Mouse (Mus musculus) embryonic facial prominence, embryonic 15.5 days (tissue): ENCODE measurements at regions not wholly inside any gene's neighbourhood (a gene's known extent, or its start where the extent isn't known, plus 50 kb on each side); places are given as distances from the start of the nearest gene placed in this dataset.

Experiments used
- ATAC-seq: fragments of 200-750 bp; cut with Nextera tagmentation; 2 replicates; pipeline ENCODE4 v1.8.0; 2017; ENCODE audit warnings: low read depth, moderate TSS enrichment; ENCODE audit not compliant: insufficient number of reproducible peaks, low FRiP score, low TSS enrichment
- H3K27ac ChIP-seq: fragments of 300-500 bp; sonication (generic); replicated peaks from 2 replicates; pipeline ENCODE4 v1.5.1; 2015; ENCODE audit warnings: mild to moderate bottlenecking, inconsistent platforms
- H3K27me3 ChIP-seq: fragments of 300-500 bp; sonication (generic); 2 replicates; pipeline ENCODE4 v1.6.1; 2015; ENCODE audit warnings: inconsistent platforms
- H3K36me3 ChIP-seq: fragments of 300-500 bp; sonication (generic); 2 replicates; pipeline ENCODE4 v1.6.1; 2015; ENCODE audit warnings: mild to moderate bottlenecking, inconsistent platforms
- H3K4me1 ChIP-seq: fragments of 300-500 bp; sonication (generic); 2 replicates; pipeline ENCODE4 v1.6.1; 2015; ENCODE audit warnings: inconsistent platforms
- H3K4me2 ChIP-seq: fragments of 300-500 bp; sonication (generic); replicated peaks from 2 replicates; pipeline ENCODE4 v1.6.1; 2015; ENCODE audit warnings: mild to moderate bottlenecking, inconsistent platforms
- H3K4me3 ChIP-seq: fragments of 300-500 bp; sonication (generic); replicated peaks from 2 replicates; pipeline ENCODE4 v1.5.1; 2015; ENCODE audit warnings: mild to moderate bottlenecking, inconsistent platforms
- H3K9ac ChIP-seq: fragments of 300-500 bp; sonication (generic); 2 replicates; pipeline ENCODE4 v1.6.1; 2015; ENCODE audit warnings: inconsistent platforms
- H3K9me3 ChIP-seq: fragments of 300-500 bp; sonication (generic); replicated peaks from 2 replicates; pipeline ENCODE4 v1.6.1; 2016; ENCODE audit warnings: inconsistent platforms
- WGBS: fragments of 180-500 bp; shearing (Covaris S2); methylation state at CpG from one replicate; pipeline ENCODE4 v1.1.7; 2015; 5-methylcytosine and 5-hydroxymethylcytosine counted together

GRCm38 (mm10) chr12:69002106-69002505, 156.9 kb downstream of the Rps29 start:
- no peaks in the 10 kb centered on the region for H3K4me1 ChIP-seq
- H3K4me2 ChIP-seq, result no peak overlapping the region
- ATAC-seq, result no peak
- WGBS, result 78% methylated on average over 5 of the region's 5 CpGs
- no peaks in the 10 kb centered on the region for H3K9me3 ChIP-seq
- no peak overlapping the region for H3K4me3 ChIP-seq
- H3K27ac ChIP-seq, result no peak overlapping the region
- no peaks in the 10 kb centered on the region for H3K36me3 ChIP-seq
- no peaks in the 10 kb centered on the region for H3K27me3 ChIP-seq
- no peak overlapping the region for H3K9ac ChIP-seq

- Histone ChIP-seq H3K9me3 (no peaks in the 10 kb centered on the region), H3K27me3 (no peaks in the 10 kb centered on the region), H3K4me3 (no peak overlapping the region), H3K9ac (no peak overlapping the region), H3K36me3 (no peaks in the 10 kb centered on the region), H3K4me2 (no peak overlapping the region), H3K27ac (no peak overlapping the region), H3K4me1 (no peaks in the 10 kb centered on the region)
- ATAC-seq, result no peak
- WGBS, result 48% methylated on average over 6 of the region's 6 CpGs
Observed at GRCm38 (mm10) chr12:68997259-68997658, 161.7 kb downstream of the Rps29 start.

- Histone ChIP-seq H3K4me3 (no peak overlapping the region), H3K9ac (no peak overlapping the region), H3K36me3 (no peaks in the 10 kb centered on the region), H3K27ac (no peak overlapping the region), H3K27me3 (no peaks in the 10 kb centered on the region), H3K4me2 (no peak overlapping the region), H3K4me1 (no peaks in the 10 kb centered on the region), H3K9me3 (no peaks in the 10 kb centered on the region)
- WGBS, result 58% methylated on average over 12 of the region's 12 CpGs
- no peak for ATAC-seq
Observed at GRCm38 (mm10) chr12:68996740-68997139, 162.2 kb downstream of the Rps29 start.

- H3K4me3 ChIP-seq, result no peak overlapping the region
- no peaks in the 10 kb centered on the region for H3K27me3 ChIP-seq
- H3K27ac ChIP-seq, result no peak overlapping the region
- H3K36me3 ChIP-seq, result no peaks in the 10 kb centered on the region
- no peak overlapping the region for H3K4me2 ChIP-seq
- H3K9me3 ChIP-seq, result no peaks in the 10 kb centered on the region
- H3K4me1 ChIP-seq, result no peaks in the 10 kb centered on the region
- 79% methylated on average over 4 of the region's 4 CpGs for WGBS
- no peak overlapping the region for H3K9ac ChIP-seq
- no peak for ATAC-seq
Observed at GRCm38 (mm10) chr12:68980640-68981039, 178.3 kb downstream of the Rps29 start.

- Histone ChIP-seq H3K4me2 (no peak overlapping the region), H3K36me3 (no peaks in the 10 kb centered on the region), H3K4me3 (no peak overlapping the region), H3K4me1 (no peaks in the 10 kb centered on the region), H3K27ac (no peak overlapping the region), H3K9ac (no peak overlapping the region), H3K27me3 (no peaks in the 10 kb centered on the region), H3K9me3 (no peaks in the 10 kb centered on the region)
- WGBS, result 30% methylated on average over 4 of the region's 4 CpGs
- no peak for ATAC-seq
Observed at GRCm38 (mm10) chr12:68980173-68980572, 178.8 kb downstream of the Rps29 start.

GRCm38 (mm10) chr12:68979232-68979631, 179.8 kb downstream of the Rps29 start:
- H3K36me3 ChIP-seq, result no peaks in the 10 kb centered on the region
- WGBS, result 66% methylated on average over 3 of the region's 3 CpGs
- H3K4me1 ChIP-seq, result no peaks in the 10 kb centered on the region
- H3K4me3 ChIP-seq, result no peak overlapping the region
- H3K9me3 ChIP-seq, result no peaks in the 10 kb centered on the region
- no peak overlapping the region for H3K9ac ChIP-seq
- H3K27ac ChIP-seq, result no peak overlapping the region
- H3K27me3 ChIP-seq, result no peaks in the 10 kb centered on the region
- H3K4me2 ChIP-seq, result no peak overlapping the region
- ATAC-seq, result no peak

GRCm38 (mm10) chr12:68977276-68977675, 181.7 kb downstream of the Rps29 start:
- ATAC-seq, result no peak
- 32% methylated on average over 4 of the region's 4 CpGs for WGBS
- no peaks in the 10 kb centered on the region for H3K9me3 ChIP-seq
- H3K27ac ChIP-seq, result no peak overlapping the region
- no peak overlapping the region for H3K4me3 ChIP-seq
- H3K36me3 ChIP-seq, result no peaks in the 10 kb centered on the region
- no peaks in the 10 kb centered on the region for H3K4me1 ChIP-seq
- no peak overlapping the region for H3K9ac ChIP-seq
- no peaks in the 10 kb centered on the region for H3K27me3 ChIP-seq
- no peak overlapping the region for H3K4me2 ChIP-seq

GRCm38 (mm10) chr12:68947240-68947639, 211.7 kb downstream of the Rps29 start:
- H3K4me3 ChIP-seq, result no peak overlapping the region
- H3K4me1 ChIP-seq, result no peaks in the 10 kb centered on the region
- H3K36me3 ChIP-seq, result no peaks in the 10 kb centered on the region
- H3K27ac ChIP-seq, result no peak overlapping the region
- H3K27me3 ChIP-seq, result no peaks in the 10 kb centered on the region
- H3K4me2 ChIP-seq, result no peak overlapping the region
- H3K9ac ChIP-seq, result no peak overlapping the region
- ATAC-seq, result no peak
- H3K9me3 ChIP-seq, result no peaks in the 10 kb centered on the region
- WGBS, result 85% methylated on average over 2 of the region's 2 CpGs

- H3K27me3 ChIP-seq, result no peaks in the 10 kb centered on the region
- H3K27ac ChIP-seq, result no peak overlapping the region
- 33% methylated on average over 6 of the region's 6 CpGs for WGBS
- H3K4me1 ChIP-seq, result no peaks in the 10 kb centered on the region
- H3K9me3 ChIP-seq, result no peaks in the 10 kb centered on the region
- no peak overlapping the region for H3K4me2 ChIP-seq
- ATAC-seq, result no peak
- H3K4me3 ChIP-seq, result no peak overlapping the region
- H3K36me3 ChIP-seq, result no peaks in the 10 kb centered on the region
- no peak overlapping the region for H3K9ac ChIP-seq
Observed at GRCm38 (mm10) chr12:68910590-68910989, 248.4 kb downstream of the Rps29 start.

- Histone ChIP-seq H3K4me2 (no peak overlapping the region), H3K4me1 (no peaks in the 10 kb centered on the region), H3K4me3 (no peak overlapping the region), H3K27ac (no peak overlapping the region), H3K36me3 (no peaks in the 10 kb centered on the region), H3K9ac (no peak overlapping the region), H3K9me3 (no peaks in the 10 kb centered on the region), H3K27me3 (no peaks in the 10 kb centered on the region)
- 93% methylated on average over 1 of the region's 1 CpGs for WGBS
- no peak for ATAC-seq
Observed at GRCm38 (mm10) chr12:68904770-68905169, 254.2 kb downstream of the Rps29 start.

- no peaks in the 10 kb centered on the region for H3K27me3 ChIP-seq
- no peaks in the 10 kb centered on the region for H3K9me3 ChIP-seq
- ATAC-seq, result no peak
- H3K4me2 ChIP-seq, result no peak overlapping the region
- no peaks in the 10 kb centered on the region for H3K36me3 ChIP-seq
- 80% methylated on average over 3 of the region's 3 CpGs for WGBS
- no peak overlapping the region for H3K4me3 ChIP-seq
- no peak overlapping the region for H3K27ac ChIP-seq
- H3K9ac ChIP-seq, result no peak overlapping the region
- no peaks in the 10 kb centered on the region for H3K4me1 ChIP-seq
Observed at GRCm38 (mm10) chr12:68889141-68889540, 269.8 kb downstream of the Rps29 start.

GRCm38 (mm10) chr12:68882503-68882902, 276.5 kb downstream of the Rps29 start:
- ATAC-seq, result no peak
- 76% methylated on average over 6 of the region's 6 CpGs for WGBS
- H3K9me3 ChIP-seq, result no peaks in the 10 kb centered on the region

More at GRCm38 (mm10) chr12:68882503-68882902, 276.5 kb downstream of the Rps29 start:
- no peak overlapping the region for H3K9ac ChIP-seq
- no peaks in the 10 kb centered on the region for H3K36me3 ChIP-seq
- no peak overlapping the region for H3K4me2 ChIP-seq
- H3K27ac ChIP-seq, result no peak overlapping the region
- H3K27me3 ChIP-seq, result no peaks in the 10 kb centered on the region
- H3K4me1 ChIP-seq, result no peaks in the 10 kb centered on the region
- no peak overlapping the region for H3K4me3 ChIP-seq
